Mouse (Mus musculus): Measurements from ENCODE around the gene Rftn1. TPM values are rescaled to one million over a fixed set of nuclear protein-coding genes. Genes with fewer than 3 reads are reported as not detected.
A peak's percentile ranks its signal among the peaks of the same experiment; 100 is the strongest.

Rftn1 gene
- total and polyA plus RNA-seq, 3 experiments, result 52.5 to 80.6 (median 60.5) TPM

GRCm38 (mm10) chr17:50086887-50087286 is 103.6 kb downstream of the Rftn1 start:
- dilution Hi-C loops (cut with MboI; ENCODE audit: extremely low pct_ligation_motif_present, extremely low pct_unique_long_range_greater_than_20kb, low sequenced_read_pairs) (no loop called here), in situ Hi-C loops (cut with MboI; ENCODE audit: low pct_ligation_motif_present, low pct_unique_long_range_greater_than_20kb, low sequenced_read_pairs) (loop anchor here (10.0 kb wide), 1 partner anchor 98 kb away; no protein-coding TSS in a partner anchor)
- peaks cover 35 to 96% of the 10 kb centered on the region in 2 experiments for H3K4me1 ChIP-seq (ENCODE audit: control insufficient read depth in 1 of 2, insufficient read depth in 2 of 2)
- peaks cover 74% of the 10 kb centered on the region for H3K79me2 ChIP-seq (replicated peaks; ENCODE audit: control insufficient read depth, extremely low read depth, insufficient read depth, poor library complexity, severe bottlenecking)
- no peak overlapping the region for H3K4me3 ChIP-seq (replicated peaks in 1 of 3; ENCODE audit: low read depth in 2 of 3, low read length in 2 of 3, poor library complexity in 1 of 3)
- peaks cover 80 to 100% of the 10 kb centered on the region in 2 experiments for H3K36me3 ChIP-seq (replicated peaks in 1 of 2; ENCODE audit: control insufficient read depth in 1 of 2, insufficient read depth in 1 of 2, low read length in 1 of 2)
- H3K27ac ChIP-seq (ENCODE audit: insufficient read depth, low read depth), result no peak overlapping the region
- no peaks in the 10 kb centered on the region for H3K9me3 ChIP-seq (replicated peaks; ENCODE audit: low read length)
- no peak for TF ChIP-seq KAT2A (IDR thresholded peaks at IDR 0.05; ENCODE audit: insufficient replicate concordance, low read length)
- TF ChIP-seq POLR2AphosphoS2 (IDR thresholded peaks at IDR 0.05; ENCODE audit: low read depth, low read length), result 0 out of 2 replicates have a peak, but pooled peaks have one; percentile 17
- DNase-seq (ENCODE audit: extremely low read depth), result no peak
- H3K9ac ChIP-seq (ENCODE audit: insufficient read depth, low read depth), result no peak overlapping the region
- H3K27me3 ChIP-seq (replicated peaks), result no peaks in the 10 kb centered on the region
- no peak overlapping the region for H3K4me2 ChIP-seq (ENCODE audit: insufficient read depth, low read depth, poor library complexity, severe bottlenecking)

DNA sequence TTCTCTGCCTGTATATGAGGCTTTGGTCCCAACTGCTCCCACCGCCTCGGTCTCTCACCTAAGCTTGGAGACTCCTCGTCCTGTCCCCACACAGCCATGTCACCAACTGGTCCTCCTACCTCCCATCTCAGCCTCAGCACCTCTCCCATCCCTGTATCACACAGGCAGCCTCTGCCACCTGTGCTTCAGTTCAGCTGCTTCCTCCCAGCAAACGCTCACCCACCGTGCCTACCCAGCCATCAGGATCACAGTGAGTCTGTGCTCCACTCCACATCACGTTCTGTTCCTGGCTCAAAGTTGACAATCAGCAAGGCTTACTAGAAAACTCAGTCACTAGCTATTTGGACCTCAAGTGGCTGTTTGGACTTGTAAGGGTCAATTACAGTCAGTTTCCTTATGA is 105.8 kb downstream of the Rftn1 start:
- Histone ChIP-seq H3K4me2 (ENCODE audit: insufficient read depth, low read depth, poor library complexity, severe bottlenecking) (no peak overlapping the region), H3K4me3 (replicated peaks in 1 of 3; ENCODE audit: low read depth in 2 of 3, low read length in 2 of 3, poor library complexity in 1 of 3) (peak overlapping the region in 1 of 3 experiments; percentile 6), H3K36me3 (replicated peaks in 1 of 2; ENCODE audit: control insufficient read depth in 1 of 2, insufficient read depth in 1 of 2, low read length in 1 of 2) (peaks cover 76 to 100% of the 10 kb centered on the region in 2 experiments), H3K4me1 (ENCODE audit: control insufficient read depth in 1 of 2, insufficient read depth in 2 of 2) (peaks cover 32 to 96% of the 10 kb centered on the region in 2 experiments), H3K9ac (ENCODE audit: insufficient read depth, low read depth) (peak overlapping the region; percentile 23; the same call in 1 of the 2 replicates), H3K27ac (ENCODE audit: insufficient read depth, low read depth) (peak overlapping the region; percentile 78), H3K79me2 (replicated peaks; ENCODE audit: control insufficient read depth, extremely low read depth, insufficient read depth, poor library complexity, severe bottlenecking) (peaks cover 73% of the 10 kb centered on the region), H3K27me3 (replicated peaks) (no peaks in the 10 kb centered on the region), H3K9me3 (replicated peaks; ENCODE audit: low read length) (no peaks in the 10 kb centered on the region)
- DNase-seq (ENCODE audit: extremely low read depth), result no peak
- in situ Hi-C loops (cut with MboI; ENCODE audit: low pct_ligation_motif_present, low pct_unique_long_range_greater_than_20kb, low sequenced_read_pairs) (loop anchor here (10.0 kb wide), 1 partner anchor 100 kb away; no protein-coding TSS in a partner anchor), dilution Hi-C loops (cut with MboI; ENCODE audit: extremely low pct_ligation_motif_present, extremely low pct_unique_long_range_greater_than_20kb, low sequenced_read_pairs) (no loop called here)
- no peak for TF ChIP-seq BHLHE40 (IDR thresholded peaks at IDR 0.05; ENCODE audit: low read depth, low read length)
- TF ChIP-seq EP300 (IDR thresholded peaks at IDR 0.05; ENCODE audit: low read length), result no peak
- TF ChIP-seq POLR2A (IDR thresholded peaks at IDR 0.05; ENCODE audit: low read depth, low read length), result peak; percentile 19; the same call in 1 of the 2 replicates
- TF ChIP-seq MYC (IDR thresholded peaks at IDR 0.05; ENCODE audit: low read depth, low read length), result no peak
- 0 out of 2 replicates have a peak, but pooled peaks have one; percentile 6 for TF ChIP-seq NELFE (IDR thresholded peaks at IDR 0.05; ENCODE audit: low read depth, low read length)

- no peaks in the 10 kb centered on the region for H3K9me3 ChIP-seq (replicated peaks; ENCODE audit: low read length)
Observed at GRCm38 (mm10) chr17:50083937-50084336, 106.5 kb downstream of the Rftn1 start.

More at GRCm38 (mm10) chr17:50083937-50084336, 106.5 kb downstream of the Rftn1 start:
- in situ Hi-C loops (cut with MboI; ENCODE audit: low pct_ligation_motif_present, low pct_unique_long_range_greater_than_20kb, low sequenced_read_pairs), result loop anchor here (10.0 kb wide), 1 partner anchor 101 kb away; no protein-coding TSS in a partner anchor
- TF ChIP-seq BHLHE40 (IDR thresholded peaks at IDR 0.05; ENCODE audit: low read depth, low read length), result peak; percentile 31; the same call in 1 of the 2 replicates
- 0 out of 2 replicates have a peak, but pooled peaks have one; percentile 38 for TF ChIP-seq MEF2A (IDR thresholded peaks at IDR 0.05; ENCODE audit: borderline replicate concordance, low read depth, low read length)
- TF ChIP-seq RAD21 (IDR thresholded peaks at IDR 0.05; ENCODE audit: low read depth, low read length), result no peak
- TF ChIP-seq UBTF (IDR thresholded peaks at IDR 0.05; ENCODE audit: low read depth, low read length), result no peak
- peak; percentile 70; the same call in 1 of the 2 replicates for TF ChIP-seq MAZ (IDR thresholded peaks at IDR 0.05; ENCODE audit: low read depth, low read length)
- TF ChIP-seq ETS1 (conservative IDR thresholded peaks at IDR 0.05; ENCODE audit: low read depth, low read length), result peak; percentile 17; the same call in 1 of the 2 replicates
- TF ChIP-seq ELF1 (IDR thresholded peaks at IDR 0.05; ENCODE audit: low read depth, low read length), result peak; percentile 75
- TF ChIP-seq NRF1 (IDR thresholded peaks at IDR 0.05; ENCODE audit: low read depth, low read length), result no peak
- peak; percentile 63; the same call in 1 of the 2 replicates for TF ChIP-seq EP300 (IDR thresholded peaks at IDR 0.05; ENCODE audit: low read length)
- H3K4me2 ChIP-seq (ENCODE audit: insufficient read depth, low read depth, poor library complexity, severe bottlenecking), result no peak overlapping the region
- dilution Hi-C loops (cut with MboI; ENCODE audit: extremely low pct_ligation_motif_present, extremely low pct_unique_long_range_greater_than_20kb, low sequenced_read_pairs), result no loop called here
- peak overlapping the region; percentile 78 for H3K27ac ChIP-seq (ENCODE audit: insufficient read depth, low read depth)
- H3K9ac ChIP-seq (ENCODE audit: insufficient read depth, low read depth), result no peak overlapping the region
- H3K79me2 ChIP-seq (replicated peaks; ENCODE audit: control insufficient read depth, extremely low read depth, insufficient read depth, poor library complexity, severe bottlenecking), result peaks cover 65% of the 10 kb centered on the region
- H3K4me1 ChIP-seq (ENCODE audit: control insufficient read depth in 1 of 2, insufficient read depth in 2 of 2), result peaks cover 32 to 93% of the 10 kb centered on the region in 2 experiments
- H3K4me3 ChIP-seq (replicated peaks in 1 of 3; ENCODE audit: low read depth in 2 of 3, low read length in 2 of 3, poor library complexity in 1 of 3), result no peak overlapping the region
- peaks cover 73 to 94% of the 10 kb centered on the region in 2 experiments for H3K36me3 ChIP-seq (replicated peaks in 1 of 2; ENCODE audit: control insufficient read depth in 1 of 2, insufficient read depth in 1 of 2, low read length in 1 of 2)
- H3K27me3 ChIP-seq (replicated peaks), result no peaks in the 10 kb centered on the region
- peak; percentile 66 for DNase-seq (ENCODE audit: extremely low read depth)
